Mouse (Mus musculus): ENCODE measurements around the gene Nup85. TPM values are rescaled to one million over a fixed set of nuclear protein-coding genes. Genes with fewer than 3 reads are reported as not detected.

Gene Nup85
- polyA plus RNA-seq, 1 experiment from 2014 or later = 148 TPM

GRCm38 (mm10) chr11:115632247-115632646, 68.0 kb downstream of the Nup85 start:
- no peak for DNase-seq (ENCODE audit: low spot score)

GRCm38 (mm10) chr11:115632862-115633261, 68.6 kb downstream of the Nup85 start:
- DNase-seq (ENCODE audit: low spot score) = no peak

Other genes starting within 250 kb of the Nup85 start
- gene Ush1g, start 242.4 kb upstream of the Nup85 start, polyA plus RNA-seq (2015; fragmentation: Nextera tagmentation; extraction: Ambion mirVana) = not detected in 2 replicates
- gene Otop3, start 229.7 kb upstream of the Nup85 start, polyA plus RNA-seq (2015; fragmentation: Nextera tagmentation; extraction: Ambion mirVana) = not detected in 2 replicates
- gene Hid1, start 196.7 kb upstream of the Nup85 start, polyA plus RNA-seq (2015; fragmentation: Nextera tagmentation; extraction: Ambion mirVana) = 23.2 and 27.1 TPM in 2 replicates
- 5.3 and 5.4 TPM in 2 replicates for gene Cdr2l, start 182.5 kb upstream of the Nup85 start, polyA plus RNA-seq (2015; fragmentation: Nextera tagmentation; extraction: Ambion mirVana)
- 408 and 411 TPM in 2 replicates for gene Mrpl58, start 160.7 kb upstream of the Nup85 start, polyA plus RNA-seq (2015; fragmentation: Nextera tagmentation; extraction: Ambion mirVana)
- 1,461 and 1,502 TPM in 2 replicates for gene Atp5h, start 144.5 kb upstream of the Nup85 start, polyA plus RNA-seq (2015; fragmentation: Nextera tagmentation; extraction: Ambion mirVana)
- 30.5 and 37.5 TPM in 2 replicates for gene Kctd2, start 144.3 kb upstream of the Nup85 start, polyA plus RNA-seq (2015; fragmentation: Nextera tagmentation; extraction: Ambion mirVana)
- gene Trim80, start 123.9 kb upstream of the Nup85 start, polyA plus RNA-seq (2015; fragmentation: Nextera tagmentation; extraction: Ambion mirVana) = 0.89 and 1.1 TPM in 2 replicates
- gene Slc16a5, start 102.0 kb upstream of the Nup85 start, polyA plus RNA-seq (2015; fragmentation: Nextera tagmentation; extraction: Ambion mirVana) = 206 and 207 TPM in 2 replicates
- gene Armc7, start 88.8 kb upstream of the Nup85 start, polyA plus RNA-seq (2015; fragmentation: Nextera tagmentation; extraction: Ambion mirVana) = 30.0 and 34.5 TPM in 2 replicates
- 210 and 221 TPM in 2 replicates for gene Nt5c, start 72.6 kb upstream of the Nup85 start, polyA plus RNA-seq (2015; fragmentation: Nextera tagmentation; extraction: Ambion mirVana)
- gene Jpt1, start 50.0 kb upstream of the Nup85 start, polyA plus RNA-seq (2015; fragmentation: Nextera tagmentation; extraction: Ambion mirVana) = 603 and 612 TPM in 2 replicates
- 1,265 and 1,278 TPM in 2 replicates for gene Sumo2, start 28.2 kb upstream of the Nup85 start, polyA plus RNA-seq (2015; fragmentation: Nextera tagmentation; extraction: Ambion mirVana)
- 81.2 and 85.3 TPM in 2 replicates for gene Mrps7, start 39.5 kb downstream of the Nup85 start, polyA plus RNA-seq (2015; fragmentation: Nextera tagmentation; extraction: Ambion mirVana)
- gene Gga3, start 39.6 kb downstream of the Nup85 start, polyA plus RNA-seq (2015; fragmentation: Nextera tagmentation; extraction: Ambion mirVana) = 20.1 and 20.9 TPM in 2 replicates
- gene Mif4gd, start 48.5 kb downstream of the Nup85 start, polyA plus RNA-seq (2015; fragmentation: Nextera tagmentation; extraction: Ambion mirVana) = 120 and 121 TPM in 2 replicates
- gene Slc25a19, start 63.9 kb downstream of the Nup85 start, polyA plus RNA-seq (2015; fragmentation: Nextera tagmentation; extraction: Ambion mirVana) = 35.5 and 39.5 TPM in 2 replicates
- gene Grb2, start 144.2 kb downstream of the Nup85 start, polyA plus RNA-seq (2015; fragmentation: Nextera tagmentation; extraction: Ambion mirVana) = 143 and 144 TPM in 2 replicates
- gene Tmem94, start 201.0 kb downstream of the Nup85 start, polyA plus RNA-seq (2015; fragmentation: Nextera tagmentation; extraction: Ambion mirVana) = 8.3 and 9.5 TPM in 2 replicates
- gene Caskin2, start 249.2 kb downstream of the Nup85 start, polyA plus RNA-seq (2015; fragmentation: Nextera tagmentation; extraction: Ambion mirVana) = 3.5 and 3.7 TPM in 2 replicates